Mouse (Mus musculus) limb, embryonic 14.5 days (tissue): ENCODE results near the gene Eed. TPM values are rescaled to one million over a fixed set of nuclear protein-coding genes. Genes with fewer than 3 reads are reported as not detected.

Experiments
- ATAC-seq: fragments of 200-750 bp; cut with Nextera tagmentation; 2 replicates; pipeline ENCODE4 v1.8.0; 2017; ENCODE audit warnings: low read depth, moderate number of reproducible peaks, moderate TSS enrichment; ENCODE audit not compliant: low FRiP score
- DNase-seq: peaks from one replicate; pipeline ENCODE4 v3.0.0-alpha.2; 2015; ENCODE audit warnings: low spot score
- H3K27ac ChIP-seq: fragments of 300-500 bp; sonication (generic); replicated peaks from 2 replicates; pipeline ENCODE4 v1.5.1; 2014; ENCODE audit warnings: low read depth, mild to moderate bottlenecking, low read length, moderate library complexity, mixed read lengths
- H3K27me3 ChIP-seq: fragments of 300-500 bp; sonication (generic); 2 replicates; pipeline ENCODE4 v1.6.1; 2014; ENCODE audit warnings: low read length, mixed read lengths; ENCODE audit not compliant: control insufficient read depth, insufficient read depth
- H3K36me3 ChIP-seq: fragments of 300-500 bp; sonication (generic); 2 replicates; pipeline ENCODE4 v1.6.1; 2014; ENCODE audit warnings: mild to moderate bottlenecking, low read length, moderate library complexity, mixed read lengths; ENCODE audit not compliant: control insufficient read depth, insufficient read depth
- H3K4me1 ChIP-seq: fragments of 300-500 bp; sonication (generic); 2 replicates; pipeline ENCODE4 v1.6.1; 2014; ENCODE audit warnings: antibody characterized with exemption, low read length, mixed read lengths; ENCODE audit not compliant: control insufficient read depth, insufficient read depth
- H3K4me2 ChIP-seq: fragments of 300-500 bp; sonication (generic); replicated peaks from 2 replicates; pipeline ENCODE4 v1.6.1; 2014; ENCODE audit warnings: low read depth, mild to moderate bottlenecking, low read length, moderate library complexity; ENCODE audit not compliant: severe bottlenecking
- H3K4me3 ChIP-seq: fragments of 300-500 bp; sonication (generic); replicated peaks from 2 replicates; pipeline ENCODE4 v1.5.1; 2014; ENCODE audit warnings: low read length
- H3K9ac ChIP-seq: fragments of 300-500 bp; sonication (generic); 2 replicates; pipeline ENCODE4 v1.6.1; 2014; ENCODE audit warnings: mild to moderate bottlenecking, low read depth, low read length, moderate library complexity; ENCODE audit not compliant: severe bottlenecking
- H3K9me3 ChIP-seq: fragments of 300-500 bp; sonication (generic); 2 replicates; pipeline ENCODE4 v1.6.1; 2016; ENCODE audit warnings: low read length; ENCODE audit not compliant: control insufficient read depth
- POLR2A ChIP-seq: fragments of 200-500 bp; IDR thresholded peaks from 2 replicates; pipeline ENCODE4 v1.8.0; 2012; ENCODE audit warnings: inconsistent platforms, mild to moderate bottlenecking, moderate library complexity, borderline replicate concordance; ENCODE audit not compliant: insufficient read depth, insufficient read length; ENCODE audit errors: extremely low read depth
- WGBS: fragments of 180-500 bp; shearing (Covaris S2); extraction: QIAGEN DNeasy Blood & Tissue Kit; methylation state at CpG from one replicate; pipeline ENCODE4 v1.1.7; 2014; 5-methylcytosine and 5-hydroxymethylcytosine counted together
- polyA plus RNA-seq, 2 experiments: library from polyadenylated mRNA; depleted of rRNA in 1 of 2; stranded (reverse) in 1 of 2; unstranded in 1 of 2; fragments of >200 nt; fragmentation: Nextera tagmentation in 1 of 2; extraction: Ambion mirVana in 1 of 2; gene quantifications; 2 replicates each; pipeline versions ENCODE4 v1.2.1 to v1.2.3; 2012 to 2014

The Eed gene
- 58.8 and 99.5 TPM in 2 replicates for polyA plus RNA-seq (2012; rRNA removed)
- polyA plus RNA-seq (2014; fragmentation: Nextera tagmentation; extraction: Ambion mirVana) = 62.8 and 73.0 TPM in 2 replicates

- Histone ChIP-seq H3K36me3 (peaks cover 12% of the 10 kb centered on the region), H3K4me1 (peaks cover 12% of the 10 kb centered on the region), H3K27ac (peak within 1 kb of the TSS; percentile 99), H3K9ac (peak within 1 kb of the TSS; percentile 87), H3K4me2 (peak within 1 kb of the TSS; percentile 81), H3K4me3 (peak within 1 kb of the TSS; percentile 87), H3K9me3 (no peaks in the 10 kb centered on the region), H3K27me3 (no peaks in the 10 kb centered on the region)
- ATAC-seq (peak; percentile 89), DNase-seq (peak; percentile 96)
- under 1% methylated on average over 65 of the region's 87 CpGs for WGBS
- peak; percentile 69; the same call in 1 of the 2 replicates for TF ChIP-seq POLR2A
These were observed at the start of gene Eed for GRCm38 (mm10) chr7:89980485-89981422. TSS of gene Eed (minus strand) at chr7:89980983.

GRCm38 (mm10) chr7:90029548-90030485 lies 49.0 kb upstream of the Eed start:
- Histone ChIP-seq H3K36me3 (no peaks in the 10 kb centered on the region), H3K4me1 (peaks cover 33% of the 10 kb centered on the region), H3K9me3 (0 out of 2 replicates have a peak, but pooled peaks cover 6% of the 10 kb centered on the region), H3K4me3 (0 out of 2 replicates have a peak overlapping the region, but pooled peaks have one; percentile 0), H3K4me2 (peak overlapping the region; percentile 37), H3K9ac (peak overlapping the region; percentile 28; the same call in 1 of the 2 replicates), H3K27ac (peak overlapping the region; percentile 84), H3K27me3 (no peaks in the 10 kb centered on the region)
- peak; percentile 76 for ATAC-seq
- 24% methylated on average over 20 of the region's 20 CpGs for WGBS
- peak; percentile 74 for DNase-seq
- no peak for TF ChIP-seq POLR2A

- Histone ChIP-seq H3K4me1 (peaks cover 31% of the 10 kb centered on the region), H3K9ac (0 out of 2 replicates have a peak overlapping the region, but pooled peaks have one; percentile 28), H3K27me3 (no peaks in the 10 kb centered on the region), H3K36me3 (no peaks in the 10 kb centered on the region), H3K4me2 (peak overlapping the region; percentile 37), H3K4me3 (no peak overlapping the region), H3K9me3 (0 out of 2 replicates have a peak, but pooled peaks cover 6% of the 10 kb centered on the region), H3K27ac (peak overlapping the region; percentile 84)
- no peak for TF ChIP-seq POLR2A
- 5% methylated on average over 8 of the region's 8 CpGs for WGBS
- peak; percentile 81 for DNase-seq
- ATAC-seq = peak; percentile 69
These were observed 48.2 kb upstream of the Eed start for GRCm38 (mm10) chr7:90028888-90029547.

GRCm38 (mm10) chr7:90024975-90025374 lies 44.2 kb upstream of the Eed start:
- TF ChIP-seq POLR2A = no peak
- ATAC-seq = no peak

More at GRCm38 (mm10) chr7:90024975-90025374, 44.2 kb upstream of the Eed start:
- no peaks in the 10 kb centered on the region for H3K36me3 ChIP-seq
- no peak overlapping the region for H3K4me3 ChIP-seq
- 65% methylated on average over 6 of the region's 6 CpGs for WGBS
- H3K4me2 ChIP-seq = no peak overlapping the region
- H3K27me3 ChIP-seq = no peaks in the 10 kb centered on the region
- H3K27ac ChIP-seq = no peak overlapping the region
- H3K9ac ChIP-seq = no peak overlapping the region
- H3K4me1 ChIP-seq = peaks cover 17% of the 10 kb centered on the region
- no peak for DNase-seq
- no peaks in the 10 kb centered on the region for H3K9me3 ChIP-seq
